Mouse (Mus musculus): Measurements from ENCODE around the gene Tspan3. TPM values are rescaled to one million over a fixed set of nuclear protein-coding genes. Genes with fewer than 3 reads are reported as not detected.
A peak's percentile ranks its signal among the peaks of the same experiment; 100 is the strongest.

The Tspan3 gene
- polyA plus RNA-seq, 1 experiment from 2014 or later: 491 TPM

- Histone ChIP-seq H3K27me3 (ENCODE audit: insufficient read depth, low read length) (no peaks in the 10 kb centered on the region), H3K27ac (ENCODE audit: low read depth) (no peak overlapping the region), H3K9me3 (ENCODE audit: low read depth, low read length) (no peaks in the 10 kb centered on the region), H3K36me3 (ENCODE audit: insufficient read depth) (peaks cover 44% of the 10 kb centered on the region), H3K4me2 (no peak overlapping the region), H3K4me1 (ENCODE audit: insufficient read depth) (no peaks in the 10 kb centered on the region), H3K9ac (no peak overlapping the region), H3K4me3 (ENCODE audit: low read depth, low read length) (no peak overlapping the region)
- WGBS: 78% methylated on average over 16 of the region's 16 CpGs
- DNase-seq (no peak), ATAC-seq (ENCODE audit: insufficient read depth) (no peak)
- TF ChIP-seq CTCF (IDR thresholded peaks at IDR 0.05; ENCODE audit: low read depth): no peak
Observed at GRCm38 (mm10) chr9:56126453-56127173, 38.7 kb downstream of the Tspan3 start.

GRCm38 (mm10) chr9:56124561-56124960 is 40.7 kb downstream of the Tspan3 start:
- ATAC-seq (ENCODE audit: insufficient read depth): no peak
- Histone ChIP-seq H3K4me2 (peak overlapping the region; percentile 18; the same call in 1 of the 2 replicates), H3K4me1 (ENCODE audit: insufficient read depth) (no peaks in the 10 kb centered on the region), H3K4me3 (ENCODE audit: low read depth, low read length) (no peak overlapping the region), H3K9ac (no peak overlapping the region), H3K36me3 (ENCODE audit: insufficient read depth) (peaks cover 25% of the 10 kb centered on the region), H3K27me3 (ENCODE audit: insufficient read depth, low read length) (no peaks in the 10 kb centered on the region), H3K27ac (ENCODE audit: low read depth) (no peak overlapping the region), H3K9me3 (ENCODE audit: low read depth, low read length) (no peaks in the 10 kb centered on the region)
- TF ChIP-seq CTCF (IDR thresholded peaks at IDR 0.05; ENCODE audit: low read depth): no peak
- DNase-seq: no peak
- 23% methylated on average over 10 of the region's 11 CpGs for WGBS

DNA sequence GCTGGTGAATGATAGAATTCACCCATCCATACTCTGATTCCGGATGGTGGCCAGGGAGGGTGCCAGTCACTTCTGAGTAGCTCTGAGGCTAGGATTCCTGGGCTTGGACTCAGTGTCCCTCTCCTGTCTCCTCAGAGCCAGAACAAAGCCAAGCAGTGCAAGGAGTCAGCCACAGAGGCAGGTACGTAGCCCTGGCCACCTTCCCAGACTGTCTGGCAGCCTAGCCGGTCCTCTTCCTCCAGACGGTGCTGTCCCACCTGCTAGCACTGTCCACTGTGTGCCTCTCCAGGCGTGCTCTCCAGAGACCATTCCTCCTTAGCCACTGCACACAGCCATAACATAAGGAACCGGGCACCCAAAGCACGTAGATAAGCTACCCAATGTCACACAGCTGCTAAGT is 41.7 kb downstream of the Tspan3 start:
- TF ChIP-seq CTCF (IDR thresholded peaks at IDR 0.05; ENCODE audit: low read depth): no peak
- Histone ChIP-seq H3K27me3 (ENCODE audit: insufficient read depth, low read length) (no peaks in the 10 kb centered on the region), H3K4me3 (ENCODE audit: low read depth, low read length) (no peak overlapping the region), H3K4me1 (ENCODE audit: insufficient read depth) (no peaks in the 10 kb centered on the region), H3K9me3 (ENCODE audit: low read depth, low read length) (no peaks in the 10 kb centered on the region), H3K4me2 (no peak overlapping the region), H3K36me3 (ENCODE audit: insufficient read depth) (peaks cover 16% of the 10 kb centered on the region), H3K27ac (ENCODE audit: low read depth) (no peak overlapping the region), H3K9ac (no peak overlapping the region)
- ATAC-seq (ENCODE audit: insufficient read depth) (no peak), DNase-seq (no peak)
- WGBS: 58% methylated on average over 7 of the region's 7 CpGs

DNA sequence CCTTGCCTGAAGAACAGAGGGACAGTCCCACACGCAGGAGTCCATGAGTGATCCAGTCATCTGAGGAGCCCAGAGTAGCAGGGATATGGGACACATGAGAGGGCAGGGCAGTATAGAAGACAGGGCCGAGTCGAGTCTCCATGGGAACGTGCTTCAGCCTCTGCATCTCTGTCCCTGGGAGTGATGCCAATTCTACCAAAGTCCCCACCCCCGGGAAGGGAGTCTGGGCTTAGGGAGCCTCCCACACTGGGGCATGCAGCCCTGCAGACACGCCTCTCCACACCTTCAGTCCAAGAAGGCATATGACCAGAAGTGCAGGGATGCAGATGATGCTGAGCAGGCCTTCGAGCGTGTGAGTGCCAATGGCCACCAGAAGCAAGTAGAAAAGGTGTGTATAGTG is 42.3 kb downstream of the Tspan3 start:
- H3K9me3 ChIP-seq (ENCODE audit: low read depth, low read length): no peaks in the 10 kb centered on the region
- DNase-seq (peak; percentile 83), ATAC-seq (ENCODE audit: insufficient read depth) (peak; percentile 29; the same call in 1 of the 2 replicates)
- no peak for TF ChIP-seq CTCF (IDR thresholded peaks at IDR 0.05; ENCODE audit: low read depth)
- no peak overlapping the region for H3K4me3 ChIP-seq (ENCODE audit: low read depth, low read length)
- WGBS: 52% methylated on average over 8 of the region's 8 CpGs
- H3K36me3 ChIP-seq (ENCODE audit: insufficient read depth): peaks cover 9% of the 10 kb centered on the region; the same call in 1 of the 2 replicates
- H3K4me2 ChIP-seq: no peak overlapping the region
- no peaks in the 10 kb centered on the region for H3K27me3 ChIP-seq (ENCODE audit: insufficient read depth, low read length)
- H3K9ac ChIP-seq: no peak overlapping the region
- no peaks in the 10 kb centered on the region for H3K4me1 ChIP-seq (ENCODE audit: insufficient read depth)
- H3K27ac ChIP-seq (ENCODE audit: low read depth): no peak overlapping the region

DNA sequence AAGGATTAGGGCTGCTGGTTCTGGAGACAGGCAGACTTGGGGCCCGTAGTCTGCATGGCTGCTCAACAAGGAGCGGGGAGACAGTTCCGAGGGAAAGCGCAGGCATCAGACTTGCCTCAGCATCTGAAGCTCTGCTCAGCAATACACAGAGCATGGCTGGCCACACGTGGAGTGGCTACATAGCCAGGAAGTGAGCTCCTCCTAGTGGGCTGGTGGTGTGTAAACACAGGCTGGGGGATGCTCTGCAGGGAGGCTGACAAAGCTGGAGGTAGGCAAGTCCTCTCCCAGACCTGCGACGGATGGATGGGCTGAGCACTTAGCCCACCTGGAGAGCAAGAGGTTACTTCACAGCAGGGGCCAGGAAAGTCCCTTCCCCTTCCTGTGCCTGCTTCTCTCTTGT is 44.2 kb downstream of the Tspan3 start:
- DNase-seq: peak; percentile 79
- Histone ChIP-seq H3K27ac (ENCODE audit: low read depth) (no peak overlapping the region), H3K9ac (no peak overlapping the region), H3K4me1 (ENCODE audit: insufficient read depth) (no peaks in the 10 kb centered on the region), H3K9me3 (ENCODE audit: low read depth, low read length) (no peaks in the 10 kb centered on the region), H3K36me3 (ENCODE audit: insufficient read depth) (no peaks in the 10 kb centered on the region), H3K27me3 (ENCODE audit: insufficient read depth, low read length) (no peaks in the 10 kb centered on the region), H3K4me2 (0 out of 2 replicates have a peak overlapping the region, but pooled peaks have one; percentile 15), H3K4me3 (ENCODE audit: low read depth, low read length) (no peak overlapping the region)
- 19% methylated on average over 7 of the region's 7 CpGs for WGBS
- peak; percentile 78 for TF ChIP-seq CTCF (IDR thresholded peaks at IDR 0.05; ENCODE audit: low read depth)
- peak; percentile 36; the same call in 1 of the 2 replicates for ATAC-seq (ENCODE audit: insufficient read depth)

- Histone ChIP-seq H3K27me3 (ENCODE audit: insufficient read depth, low read length) (no peaks in the 10 kb centered on the region), H3K27ac (ENCODE audit: low read depth) (no peak overlapping the region), H3K4me2 (no peak overlapping the region), H3K4me3 (ENCODE audit: low read depth, low read length) (no peak overlapping the region), H3K9me3 (ENCODE audit: low read depth, low read length) (no peaks in the 10 kb centered on the region), H3K36me3 (ENCODE audit: insufficient read depth) (no peaks in the 10 kb centered on the region), H3K4me1 (ENCODE audit: insufficient read depth) (no peaks in the 10 kb centered on the region), H3K9ac (no peak overlapping the region)
- no peak for TF ChIP-seq CTCF (IDR thresholded peaks at IDR 0.05; ENCODE audit: low read depth)
- DNase-seq: no peak
- WGBS: 65% methylated on average over 2 of the region's 2 CpGs
- ATAC-seq (ENCODE audit: insufficient read depth): no peak
Observed at GRCm38 (mm10) chr9:56119651-56120050, 45.6 kb downstream of the Tspan3 start.

DNA sequence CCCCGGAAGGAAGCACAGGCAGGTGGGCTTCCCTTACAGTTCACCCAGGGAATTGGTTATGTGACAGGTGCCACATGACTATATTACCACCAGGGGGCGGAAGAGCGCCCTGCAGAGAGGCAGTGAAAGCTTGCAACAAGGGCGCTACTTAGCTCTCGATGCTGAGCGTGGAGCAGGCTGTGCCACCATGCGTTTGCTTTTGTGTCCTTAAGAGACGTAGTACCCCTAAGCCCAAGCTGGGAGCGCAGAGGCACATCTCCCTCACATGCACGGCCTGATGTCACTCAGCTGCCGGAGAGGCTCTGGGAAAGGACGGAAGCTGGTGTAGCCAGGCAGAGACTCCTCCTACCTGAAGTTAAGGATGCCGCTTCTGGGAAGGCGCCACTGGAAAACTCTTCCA is 46.7 kb downstream of the Tspan3 start:
- Histone ChIP-seq H3K4me3 (ENCODE audit: low read depth, low read length) (peak overlapping the region; percentile 34), H3K9ac (no peak overlapping the region), H3K4me1 (ENCODE audit: insufficient read depth) (no peaks in the 10 kb centered on the region), H3K9me3 (ENCODE audit: low read depth, low read length) (no peaks in the 10 kb centered on the region), H3K27ac (ENCODE audit: low read depth) (no peak overlapping the region), H3K36me3 (ENCODE audit: insufficient read depth) (no peaks in the 10 kb centered on the region), H3K27me3 (ENCODE audit: insufficient read depth, low read length) (no peaks in the 10 kb centered on the region), H3K4me2 (peak overlapping the region; percentile 77)
- DNase-seq (peak; percentile 95), ATAC-seq (ENCODE audit: insufficient read depth) (peak; percentile 22)
- WGBS: 2% methylated on average over 14 of the region's 14 CpGs
- TF ChIP-seq CTCF (IDR thresholded peaks at IDR 0.05; ENCODE audit: low read depth): peak; percentile 98
